Mouse (Mus musculus) liver, adult 2 months (tissue): ENCODE data around the gene Plcb4.

ENCODE experiments used
- CTCF ChIP-seq: fragments of 200-500 bp; IDR thresholded peaks from 2 replicates; pipeline ENCODE4 v1.5.1; 2011; ENCODE audit warnings: low read depth, low read length, control low read depth
- POLR2A ChIP-seq: fragments of 200-500 bp; IDR thresholded peaks from 2 replicates; pipeline ENCODE4 v1.6.1; 2011; ENCODE audit warnings: low read length, control low read depth; ENCODE audit not compliant: insufficient read depth; ENCODE audit errors: extremely low read depth

DNA sequence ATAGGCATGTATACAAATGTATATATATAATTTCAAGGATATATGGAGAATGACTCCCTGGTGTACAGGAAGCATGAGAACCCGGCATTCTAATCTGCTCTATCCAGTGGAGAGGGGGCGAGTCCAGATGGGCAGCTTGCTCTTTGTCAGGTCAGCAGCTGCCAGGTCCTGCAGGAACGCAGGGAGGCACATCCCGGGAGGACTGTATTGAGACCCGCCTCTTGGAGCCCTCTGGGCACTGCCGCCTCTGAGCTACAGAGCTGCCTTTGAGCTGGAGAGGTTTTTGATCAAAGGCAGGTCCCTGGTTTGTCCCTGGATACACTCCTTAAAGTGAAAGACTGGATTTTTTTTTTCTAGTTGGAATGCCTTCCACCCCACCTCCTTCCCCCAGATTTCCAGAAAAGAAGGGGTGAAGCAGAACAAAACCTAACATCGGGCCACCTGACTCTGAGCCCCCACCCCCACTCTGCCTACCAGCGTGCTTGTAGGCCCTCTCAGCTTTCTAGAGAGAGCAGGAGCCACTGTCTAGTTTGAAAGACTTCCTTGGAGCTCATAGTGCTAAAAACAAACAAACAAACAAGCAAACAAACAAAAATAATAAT is 393.0 kb downstream of the Plcb4 start, which contains the start of gene Lamp5:
- TF ChIP-seq CTCF (no peak), POLR2A (no peak)
